Mouse (Mus musculus) embryonic facial prominence, embryonic 11.5 days (tissue): ENCODE results near the gene Reps1. TPM values are rescaled to one million over a fixed set of nuclear protein-coding genes. Genes with fewer than 3 reads are reported as not detected.

Experiments used
- ATAC-seq: fragments of 200-750 bp; cut with Nextera tagmentation; replicated peaks from 2 replicates; pipeline ENCODE4 v1.8.0; 2017; ENCODE audit warnings: low read depth; ENCODE audit not compliant: insufficient number of reproducible peaks, low FRiP score, low TSS enrichment
- DNase-seq: peaks from one replicate; pipeline ENCODE4 v3.0.0-alpha.2; 2015; ENCODE audit warnings: low spot score
- H3K27ac ChIP-seq: fragments of 300-500 bp; sonication (generic); replicated peaks from 2 replicates; pipeline ENCODE4 v1.5.1; 2014; ENCODE audit warnings: mild to moderate bottlenecking, low read depth, low read length, control low read depth
- H3K27me3 ChIP-seq: fragments of 300-500 bp; sonication (generic); 2 replicates; pipeline ENCODE4 v1.6.1; 2014; ENCODE audit warnings: mild to moderate bottlenecking, low read length, moderate library complexity, mixed read lengths; ENCODE audit not compliant: control insufficient read depth, insufficient read depth
- H3K36me3 ChIP-seq: fragments of 300-500 bp; sonication (generic); replicated peaks from 2 replicates; pipeline ENCODE4 v1.6.1; 2014; ENCODE audit warnings: low read depth, mild to moderate bottlenecking, low read length, moderate library complexity, mixed read lengths; ENCODE audit not compliant: control insufficient read depth, insufficient read depth
- H3K4me1 ChIP-seq: fragments of 300-500 bp; sonication (generic); 2 replicates; pipeline ENCODE4 v1.6.1; 2014; ENCODE audit warnings: low read length, mixed read lengths; ENCODE audit not compliant: control insufficient read depth, insufficient read depth
- H3K4me2 ChIP-seq: fragments of 300-500 bp; sonication (generic); 2 replicates; pipeline ENCODE4 v1.6.1; 2014; ENCODE audit warnings: low read depth, mild to moderate bottlenecking, control low read depth, low read length, moderate library complexity
- H3K4me3 ChIP-seq: fragments of 300-500 bp; sonication (generic); 2 replicates; pipeline ENCODE4 v1.5.1; 2014; ENCODE audit warnings: low read depth, low read length, control low read depth
- H3K9ac ChIP-seq: fragments of 300-500 bp; sonication (generic); replicated peaks from 2 replicates; pipeline ENCODE4 v1.6.1; 2014; ENCODE audit warnings: mild to moderate bottlenecking, control low read depth, low read length
- H3K9me3 ChIP-seq: fragments of 300-500 bp; sonication (generic); replicated peaks from 2 replicates; pipeline ENCODE4 v1.6.1; 2016; ENCODE audit warnings: mild to moderate bottlenecking, low read length, inconsistent platforms, mixed read lengths; ENCODE audit not compliant: control insufficient read depth
- WGBS: fragments of 180-500 bp; shearing (Covaris S2); extraction: QIAGEN DNeasy Blood & Tissue Kit; methylation state at CpG from one replicate; pipeline ENCODE4 v1.1.7; 2014; 5-methylcytosine and 5-hydroxymethylcytosine counted together
- polyA plus RNA-seq: library from polyadenylated mRNA; unstranded; fragments of >200 nt; fragmentation: Nextera tagmentation; extraction: Ambion mirVana; gene quantifications from 2 replicates; pipeline ENCODE4 v1.2.1, GENCODE M21; 2014

The Reps1 gene
- polyA plus RNA-seq, 1 experiment from 2014 or later, result 41.2 TPM

DNA sequence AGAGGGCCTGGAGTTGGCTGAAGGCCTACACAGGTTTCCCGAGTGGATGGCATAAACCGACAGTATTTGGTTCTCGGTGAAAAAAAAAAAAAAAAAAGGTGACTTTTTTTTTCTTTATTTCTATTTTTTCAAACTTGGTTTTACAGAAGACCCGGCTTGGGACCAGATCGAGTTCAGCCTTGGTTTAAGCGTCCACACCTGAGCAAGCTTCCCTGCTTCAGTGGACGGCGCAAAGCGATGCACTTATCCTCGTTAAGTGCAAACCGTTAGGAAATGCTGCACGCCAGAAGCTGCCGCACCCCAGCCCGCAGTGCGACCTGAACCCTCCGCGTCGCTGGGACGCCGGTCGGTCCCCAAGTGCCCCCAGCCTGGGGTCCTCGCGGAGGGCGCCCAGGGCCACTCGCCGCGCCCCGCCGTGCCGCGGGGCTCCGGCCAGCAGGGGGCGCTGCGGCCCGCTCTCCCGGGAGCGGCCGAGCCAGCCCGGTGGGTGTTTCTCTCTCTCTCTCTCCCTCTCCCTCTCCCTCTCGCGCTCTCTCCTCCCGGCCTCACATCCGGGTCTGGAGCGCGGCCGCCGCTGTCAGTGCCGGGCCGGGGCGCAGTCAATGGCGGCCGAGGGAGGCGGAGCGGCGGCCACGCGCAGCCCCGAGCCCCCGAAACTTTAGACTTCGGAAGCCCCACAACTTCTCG lies 509 bp upstream of the Reps1 start:
- Histone ChIP-seq H3K4me3 (peak overlapping the region; percentile 95), H3K4me1 (0 out of 2 replicates have a peak, but pooled peaks cover 3% of the 10 kb centered on the region), H3K9ac (peak overlapping the region; percentile 95), H3K27ac (peak overlapping the region; percentile 83), H3K4me2 (peak overlapping the region; percentile 67), H3K36me3 (no peaks in the 10 kb centered on the region), H3K9me3 (no peaks in the 10 kb centered on the region), H3K27me3 (no peaks in the 10 kb centered on the region)
- DNase-seq (peak; percentile 90), ATAC-seq (peak; percentile 97)
- WGBS, result 1% methylated on average over 59 of the region's 61 CpGs

DNA sequence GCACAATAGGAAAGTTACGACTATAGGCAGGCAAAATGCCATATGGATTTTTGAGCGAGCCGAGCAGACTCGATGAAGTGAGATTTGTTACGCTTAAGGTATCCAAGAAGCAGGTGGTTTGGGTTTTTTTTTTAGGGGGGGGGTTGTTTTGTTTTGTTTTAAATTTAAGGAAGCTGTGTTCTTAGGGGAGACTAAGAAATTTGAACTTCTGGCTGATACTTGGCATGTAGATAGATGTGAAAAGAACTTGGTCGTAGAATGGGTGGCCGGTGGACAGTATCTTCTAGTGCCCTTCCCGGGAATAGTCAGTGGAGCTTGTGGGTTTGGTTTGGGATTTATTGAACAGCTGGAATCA lies 707 bp downstream of the Reps1 start:
- Histone ChIP-seq H3K4me2 (peak overlapping the region; percentile 67), H3K4me3 (peak overlapping the region; percentile 95), H3K4me1 (0 out of 2 replicates have a peak, but pooled peaks cover 3% of the 10 kb centered on the region), H3K9ac (peak overlapping the region; percentile 95), H3K27me3 (no peaks in the 10 kb centered on the region), H3K36me3 (no peaks in the 10 kb centered on the region), H3K27ac (no peak overlapping the region), H3K9me3 (no peaks in the 10 kb centered on the region)
- DNase-seq, result no peak
- ATAC-seq, result no peak
- 2% methylated on average over 8 of the region's 8 CpGs for WGBS

DNA sequence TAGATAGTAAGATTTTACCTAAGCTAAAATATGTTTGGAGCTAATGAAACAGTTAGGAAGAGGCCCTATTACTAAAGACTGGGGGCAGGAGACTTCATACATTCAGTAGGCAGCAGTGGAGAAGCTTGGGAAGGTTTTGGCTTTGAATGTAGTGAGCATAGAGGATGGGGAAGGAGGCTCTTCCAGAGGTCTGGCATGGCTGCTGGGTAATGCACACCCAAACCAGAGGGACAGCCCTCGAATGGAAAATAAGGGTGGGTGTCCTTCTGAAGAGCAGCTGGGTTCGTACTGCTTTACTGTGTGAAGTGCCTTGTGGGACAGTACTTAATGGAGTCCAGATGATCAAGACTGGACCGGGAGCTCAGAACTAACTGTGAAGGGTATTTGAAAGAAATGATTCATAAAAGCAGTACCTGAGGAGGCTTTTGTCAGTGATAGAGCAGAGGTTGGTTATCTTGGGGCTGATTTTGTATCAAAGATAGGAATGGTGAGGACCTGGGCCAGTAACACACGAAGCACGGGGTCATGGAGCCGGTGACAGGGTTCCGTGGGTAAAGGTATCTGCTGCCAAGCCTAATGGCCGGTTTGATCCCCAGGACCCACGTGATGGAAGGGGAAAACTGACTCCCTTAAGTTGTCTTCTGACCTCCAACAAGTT lies 3.1 kb downstream of the Reps1 start:
- DNase-seq, result no peak
- Histone ChIP-seq H3K27me3 (no peaks in the 10 kb centered on the region), H3K27ac (no peak overlapping the region), H3K9me3 (no peaks in the 10 kb centered on the region), H3K9ac (no peak overlapping the region), H3K4me1 (0 out of 2 replicates have a peak, but pooled peaks cover 3% of the 10 kb centered on the region), H3K4me2 (no peak overlapping the region), H3K36me3 (no peaks in the 10 kb centered on the region), H3K4me3 (no peak overlapping the region)
- ATAC-seq, result no peak
- WGBS, result 89% methylated on average over 9 of the region's 9 CpGs

DNA sequence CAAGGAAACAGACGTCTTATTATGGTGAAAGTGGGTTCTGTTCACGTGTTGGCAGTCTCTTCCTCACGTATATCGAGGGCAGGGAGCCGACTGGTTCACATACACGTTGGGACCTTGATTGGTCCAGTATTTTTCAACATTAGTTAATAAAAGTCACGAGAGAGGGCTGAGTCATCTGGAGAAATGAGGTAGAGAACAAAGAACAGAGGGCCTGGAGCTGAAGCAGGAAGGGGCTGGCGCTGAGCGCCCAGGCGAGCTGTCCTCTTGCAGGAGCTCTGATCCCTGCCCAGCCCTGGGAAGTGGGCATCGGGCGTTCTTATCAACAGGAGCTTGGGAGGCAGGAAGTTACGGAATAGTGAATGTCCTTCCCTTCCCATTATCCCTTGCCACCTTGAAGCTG lies 4.1 kb downstream of the Reps1 start:
- no peak overlapping the region for H3K27ac ChIP-seq
- H3K4me1 ChIP-seq, result 0 out of 2 replicates have a peak, but pooled peaks cover 3% of the 10 kb centered on the region
- no peaks in the 10 kb centered on the region for H3K9me3 ChIP-seq
- DNase-seq, result no peak
- H3K4me3 ChIP-seq, result no peak overlapping the region
- no peak for ATAC-seq
- 85% methylated on average over 13 of the region's 13 CpGs for WGBS
- H3K27me3 ChIP-seq, result no peaks in the 10 kb centered on the region
- no peak overlapping the region for H3K9ac ChIP-seq
- no peak overlapping the region for H3K4me2 ChIP-seq
- H3K36me3 ChIP-seq, result no peaks in the 10 kb centered on the region

DNA sequence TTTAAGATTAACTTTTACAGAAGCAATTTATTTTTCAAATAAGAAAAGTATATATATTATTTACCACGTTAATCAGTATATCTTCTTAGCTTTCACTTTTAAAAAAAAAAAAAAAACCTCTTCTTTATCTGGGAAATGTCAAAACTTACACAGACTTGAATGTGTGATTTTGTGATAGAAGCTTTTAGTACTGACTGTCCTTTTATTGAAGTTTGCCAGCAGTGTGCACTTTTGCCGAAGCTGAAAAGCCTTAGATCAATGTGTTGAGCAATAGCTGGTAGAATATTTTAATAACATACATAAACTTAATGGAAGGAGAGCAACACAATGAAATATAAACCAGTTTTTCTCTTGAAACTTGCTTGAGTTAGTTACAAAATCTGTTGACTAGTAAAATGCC lies 5.1 kb downstream of the Reps1 start:
- H3K4me3 ChIP-seq, result no peak overlapping the region
- WGBS, result 96% methylated on average over 2 of the region's 2 CpGs
- DNase-seq, result no peak

DNA sequence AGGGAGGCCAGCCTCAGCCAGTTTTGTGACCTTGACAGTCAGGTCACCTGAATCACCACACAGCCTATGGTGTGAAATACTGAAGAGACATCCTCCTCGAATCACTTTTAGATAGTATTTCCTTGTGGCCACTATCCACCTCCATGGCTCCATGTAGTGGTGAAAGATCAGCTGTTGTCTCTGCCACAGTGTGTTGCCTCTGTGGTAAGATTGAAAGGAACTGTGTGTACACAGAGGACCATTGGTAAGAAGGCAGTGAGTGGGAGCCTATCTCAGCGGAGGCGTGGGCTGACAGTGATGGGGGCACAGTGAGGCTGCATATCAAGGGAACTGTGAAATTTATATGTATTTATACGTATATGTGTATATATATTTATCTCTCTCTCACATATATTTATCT lies 5.9 kb downstream of the Reps1 start:
- no peak for DNase-seq
- no peak overlapping the region for H3K27ac ChIP-seq
- H3K36me3 ChIP-seq, result no peaks in the 10 kb centered on the region

More for the DNA sequence above, 5.1 kb downstream of the Reps1 start:
- 0 out of 2 replicates have a peak, but pooled peaks cover 3% of the 10 kb centered on the region for H3K4me1 ChIP-seq
- no peak overlapping the region for H3K4me2 ChIP-seq
- H3K9ac ChIP-seq, result no peak overlapping the region
- H3K27me3 ChIP-seq, result no peaks in the 10 kb centered on the region
- H3K9me3 ChIP-seq, result no peaks in the 10 kb centered on the region
- H3K36me3 ChIP-seq, result no peaks in the 10 kb centered on the region
- no peak overlapping the region for H3K27ac ChIP-seq
- no peak for ATAC-seq

DNA sequence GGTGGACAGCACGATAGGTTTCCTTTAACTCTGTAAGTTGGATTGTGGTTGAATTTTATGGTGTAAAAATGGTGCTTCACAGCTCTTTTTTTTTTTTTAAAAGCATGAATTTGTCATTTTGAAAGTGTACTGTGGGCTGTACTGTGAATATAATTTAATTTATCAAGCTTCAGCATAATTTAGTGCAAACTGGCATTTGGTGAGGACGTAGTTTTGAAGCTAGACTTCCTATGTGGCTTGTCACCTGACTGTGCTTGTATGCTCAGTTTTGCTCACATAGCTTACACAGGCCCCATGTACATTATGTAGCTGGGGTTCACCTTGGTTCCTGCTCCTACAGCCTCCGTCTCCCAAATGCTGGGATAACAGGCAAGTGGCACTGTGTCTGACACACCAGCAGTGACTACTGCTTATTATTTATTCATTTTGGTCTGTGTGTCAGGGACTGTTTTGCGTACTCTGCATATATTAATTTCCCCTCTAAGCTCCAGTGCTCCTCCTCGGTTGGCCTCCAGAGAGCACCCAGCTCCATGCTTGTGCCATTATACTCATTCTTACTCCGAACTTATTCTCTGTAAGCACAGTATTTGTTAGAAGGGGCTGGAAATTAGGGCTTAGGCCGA lies 9.1 kb downstream of the Reps1 start:
- no peak overlapping the region for H3K9ac ChIP-seq
- WGBS, result 89% methylated on average over 7 of the region's 7 CpGs

More for the DNA sequence above, 5.9 kb downstream of the Reps1 start:
- H3K9me3 ChIP-seq, result no peaks in the 10 kb centered on the region
- H3K4me2 ChIP-seq, result no peak overlapping the region
- H3K4me3 ChIP-seq, result no peak overlapping the region
- 91% methylated on average over 4 of the region's 4 CpGs for WGBS
- no peak overlapping the region for H3K9ac ChIP-seq
- H3K27me3 ChIP-seq, result no peaks in the 10 kb centered on the region
- 0 out of 2 replicates have a peak, but pooled peaks cover 3% of the 10 kb centered on the region for H3K4me1 ChIP-seq
- ATAC-seq, result no peak

DNA sequence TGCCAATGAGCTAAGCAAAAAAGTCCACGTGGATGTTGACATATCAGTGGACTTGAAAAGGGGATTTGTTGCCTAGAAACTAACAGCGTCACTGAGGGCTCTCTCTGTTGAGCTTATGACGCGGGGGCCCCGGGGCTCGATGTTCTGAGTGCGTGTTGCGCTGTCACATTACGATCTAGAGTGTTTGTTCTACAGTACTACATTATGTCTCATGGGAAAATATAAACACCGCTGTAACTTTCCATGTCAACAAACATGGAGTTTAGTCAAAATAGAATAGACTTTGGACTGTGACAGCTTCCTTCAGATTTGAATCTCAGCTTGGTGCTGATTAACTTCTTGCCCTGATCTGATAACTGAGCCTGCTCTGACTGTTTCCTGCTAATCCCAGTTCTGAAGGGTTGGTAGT lies 10.4 kb downstream of the Reps1 start:
- H3K27ac ChIP-seq, result no peak overlapping the region
- no peaks in the 10 kb centered on the region for H3K4me1 ChIP-seq
- 90% methylated on average over 10 of the region's 10 CpGs for WGBS
- H3K27me3 ChIP-seq, result no peaks in the 10 kb centered on the region
- DNase-seq (no peak), ATAC-seq (no peak)
- H3K4me2 ChIP-seq, result no peak overlapping the region
- H3K9me3 ChIP-seq, result no peaks in the 10 kb centered on the region
- H3K9ac ChIP-seq, result no peak overlapping the region
- H3K36me3 ChIP-seq, result no peaks in the 10 kb centered on the region
- H3K4me3 ChIP-seq, result no peak overlapping the region

More for the DNA sequence above, 9.1 kb downstream of the Reps1 start:
- Histone ChIP-seq H3K27ac (no peak overlapping the region), H3K4me3 (no peak overlapping the region), H3K27me3 (no peaks in the 10 kb centered on the region), H3K4me1 (no peaks in the 10 kb centered on the region), H3K4me2 (no peak overlapping the region), H3K36me3 (no peaks in the 10 kb centered on the region), H3K9me3 (no peaks in the 10 kb centered on the region)
- DNase-seq, result no peak
- ATAC-seq, result no peak
